Mouse (Mus musculus): ENCODE measurements around the gene Gm49405.

Gene Gm49405

GRCm38 (mm10) chr19:4051016-4051415, 50.6 kb downstream of the Gm49405 start:
- DNase-seq (ENCODE audit: low spot score in 2 of 2): no peak

GRCm38 (mm10) chr19:4051741-4052515, 51.5 kb downstream of the Gm49405 start:
- DNase-seq (ENCODE audit: low spot score in 2 of 2): peak in 1 of 2 experiments; percentile 59

GRCm38 (mm10) chr19:4052516-4053030, 52.1 kb downstream of the Gm49405 start:
- DNase-seq (ENCODE audit: low spot score in 2 of 2): no peak

- DNase-seq (ENCODE audit: low spot score in 2 of 2): no peak
These were observed 54.2 kb downstream of the Gm49405 start for GRCm38 (mm10) chr19:4054613-4055012.
